Mouse (Mus musculus) frontal cortex, postnatal 36 days (tissue): ENCODE results near the gene Slc9a1.

Experiments
- DNase-seq, 2 experiments: peaks; one replicate each; pipeline ENCODE4 v3.0.0; 2022; ENCODE audit warnings: low spot score in 2 of 2

The Slc9a1 gene

GRCm38 (mm10) chr4:133369553-133370297, at the start of gene Slc9a1:
Slc9a1 (plus strand) TSS chr4:133369706.
- peak; percentile 95 for DNase-seq

GRCm38 (mm10) chr4:133328129-133328528, 41.4 kb upstream of the Slc9a1 start:
- DNase-seq = no peak

- DNase-seq = no peak
Observed at GRCm38 (mm10) chr4:133330296-133330695, 39.2 kb upstream of the Slc9a1 start.

- no peak for DNase-seq
Observed at GRCm38 (mm10) chr4:133333306-133333705, 36.2 kb upstream of the Slc9a1 start.

- no peak for DNase-seq
Observed at GRCm38 (mm10) chr4:133337833-133338520, 31.5 kb upstream of the Slc9a1 start.

- no peak for DNase-seq
Observed at GRCm38 (mm10) chr4:133338521-133339095, 30.9 kb upstream of the Slc9a1 start.

- DNase-seq = peak; percentile 98 to 99
Observed at GRCm38 (mm10) chr4:133339148-133339749, 30.3 kb upstream of the Slc9a1 start.

- DNase-seq = no peak
Observed at GRCm38 (mm10) chr4:133340217-133340616, 29.3 kb upstream of the Slc9a1 start.

GRCm38 (mm10) chr4:133344112-133344511, 25.4 kb upstream of the Slc9a1 start:
- DNase-seq = peak in 1 of 2 experiments; percentile 17

GRCm38 (mm10) chr4:133345702-133346101, 23.8 kb upstream of the Slc9a1 start:
- DNase-seq = no peak

GRCm38 (mm10) chr4:133346577-133346976, 22.9 kb upstream of the Slc9a1 start:
- no peak for DNase-seq

GRCm38 (mm10) chr4:133347624-133348023, 21.9 kb upstream of the Slc9a1 start:
- DNase-seq = no peak

- no peak for DNase-seq
Observed at GRCm38 (mm10) chr4:133348051-133348775, 21.3 kb upstream of the Slc9a1 start.

GRCm38 (mm10) chr4:133352797-133353196, 16.7 kb upstream of the Slc9a1 start:
- no peak for DNase-seq

- no peak for DNase-seq
Observed at GRCm38 (mm10) chr4:133353367-133354365, 15.8 kb upstream of the Slc9a1 start, which contains the start of gene Wdtc1. Wdtc1 (minus strand) TSS chr4:133353481.

GRCm38 (mm10) chr4:133354641-133355040, 14.9 kb upstream of the Slc9a1 start:
- DNase-seq = no peak

- DNase-seq = no peak
Observed at GRCm38 (mm10) chr4:133370298-133371274, 1.1 kb downstream of the Slc9a1 start.

GRCm38 (mm10) chr4:133371621-133372277, 2.2 kb downstream of the Slc9a1 start:
- no peak for DNase-seq

GRCm38 (mm10) chr4:133372278-133372665, 2.8 kb downstream of the Slc9a1 start:
- DNase-seq = no peak
